Mouse (Mus musculus) liver, embryonic 13.5 days (tissue): ENCODE measurements around the gene Chka. TPM values are rescaled to one million over a fixed set of nuclear protein-coding genes. Genes with fewer than 3 reads are reported as not detected.

Source experiments
- ATAC-seq: fragments of 200-750 bp; cut with Nextera tagmentation; 2 replicates; pipeline ENCODE4 v1.8.0; 2017; ENCODE audit warnings: low read depth, mild to moderate bottlenecking, moderate number of reproducible peaks, moderate library complexity
- DNase-seq: peaks from one replicate; pipeline ENCODE4 v3.0.0; 2022
- H3K27ac ChIP-seq: fragments of 300-500 bp; sonication (generic); 2 replicates; pipeline ENCODE4 v1.5.1; 2015; ENCODE audit warnings: moderate library complexity, mild to moderate bottlenecking, inconsistent platforms
- H3K27me3 ChIP-seq: fragments of 300-500 bp; sonication (generic); 2 replicates; pipeline ENCODE4 v1.6.1; 2015; ENCODE audit warnings: mild to moderate bottlenecking, inconsistent platforms
- H3K36me3 ChIP-seq: fragments of 300-500 bp; sonication (generic); 2 replicates; pipeline ENCODE4 v1.6.1; 2015; ENCODE audit warnings: mild to moderate bottlenecking, inconsistent platforms
- H3K4me1 ChIP-seq: fragments of 300-500 bp; sonication (generic); replicated peaks from 2 replicates; pipeline ENCODE4 v1.6.1; 2015; ENCODE audit warnings: inconsistent platforms
- H3K4me2 ChIP-seq: fragments of 300-500 bp; sonication (generic); 2 replicates; pipeline ENCODE4 v1.6.1; 2015; ENCODE audit warnings: inconsistent platforms, mild to moderate bottlenecking, moderate library complexity
- H3K4me3 ChIP-seq: fragments of 300-500 bp; sonication (generic); replicated peaks from 2 replicates; pipeline ENCODE4 v1.5.1; 2015; ENCODE audit warnings: mild to moderate bottlenecking, inconsistent platforms
- H3K9ac ChIP-seq: fragments of 300-500 bp; sonication (generic); 2 replicates; pipeline ENCODE4 v1.6.1; 2015; ENCODE audit warnings: mild to moderate bottlenecking, inconsistent platforms
- H3K9me3 ChIP-seq: fragments of 300-500 bp; sonication (generic); replicated peaks from 2 replicates; pipeline ENCODE4 v1.6.1; 2016; ENCODE audit warnings: inconsistent platforms
- WGBS: fragments of 180-500 bp; shearing (Covaris S2); methylation state at CpG from one replicate; pipeline ENCODE4 v1.1.7; 2015; ENCODE audit not compliant: insufficient replicate concordance; 5-methylcytosine and 5-hydroxymethylcytosine counted together
- polyA plus RNA-seq: library from polyadenylated mRNA; unstranded; fragments of >200 nt; fragmentation: Nextera tagmentation; extraction: Ambion mirVana; gene quantifications from 2 replicates; pipeline ENCODE4 v1.2.1, GENCODE M21; 2015

Gene Chka
- polyA plus RNA-seq, 1 experiment from 2014 or later = 15.8 TPM

GRCm38 (mm10) chr19:3857220-3857619 is 5.6 kb downstream of the Chka start:
- Histone ChIP-seq H3K9ac (no peak overlapping the region), H3K9me3 (no peaks in the 10 kb centered on the region), H3K27me3 (no peaks in the 10 kb centered on the region), H3K36me3 (no peaks in the 10 kb centered on the region), H3K4me3 (no peak overlapping the region), H3K4me1 (peaks cover 48% of the 10 kb centered on the region), H3K4me2 (no peak overlapping the region), H3K27ac (no peak overlapping the region)
- no peak for ATAC-seq
- DNase-seq = no peak
- 71% methylated on average over 3 of the region's 3 CpGs for WGBS

DNA sequence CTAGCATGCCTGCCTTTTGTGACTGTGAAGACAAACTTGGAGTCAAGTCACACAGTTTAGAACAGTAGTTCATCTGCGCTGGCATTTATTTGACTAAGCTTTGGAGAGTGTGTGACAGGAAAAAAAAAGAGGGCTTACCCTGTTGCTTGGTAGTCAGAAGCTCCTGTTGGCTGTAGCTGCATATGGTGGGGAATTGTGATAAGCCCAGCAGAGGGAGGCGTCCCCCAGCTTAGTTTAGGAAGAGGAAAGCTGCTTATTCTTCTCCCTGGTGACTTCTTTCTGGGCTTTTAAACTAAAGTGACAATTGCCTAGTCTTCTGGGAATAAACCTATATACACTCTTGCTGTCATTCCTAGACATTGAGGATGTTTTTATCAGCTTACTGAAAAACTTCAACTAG is 11.1 kb downstream of the Chka start:
- Histone ChIP-seq H3K36me3 (peaks cover 18% of the 10 kb centered on the region), H3K27me3 (no peaks in the 10 kb centered on the region), H3K4me1 (peaks cover 19% of the 10 kb centered on the region), H3K9me3 (no peaks in the 10 kb centered on the region), H3K4me3 (no peak overlapping the region), H3K27ac (0 out of 2 replicates have a peak overlapping the region, but pooled peaks have one; percentile 4), H3K9ac (no peak overlapping the region), H3K4me2 (no peak overlapping the region)
- no peak for DNase-seq
- 0 out of 2 replicates have a peak, but pooled peaks have one; percentile 39 for ATAC-seq
- WGBS = 38% methylated on average over 2 of the region's 2 CpGs

- Histone ChIP-seq H3K4me3 (no peak overlapping the region), H3K4me1 (peaks cover 19% of the 10 kb centered on the region), H3K27ac (no peak overlapping the region), H3K36me3 (peaks cover 18% of the 10 kb centered on the region), H3K9me3 (no peaks in the 10 kb centered on the region), H3K27me3 (no peaks in the 10 kb centered on the region), H3K9ac (no peak overlapping the region), H3K4me2 (no peak overlapping the region)
- 63% methylated on average over 2 of the region's 2 CpGs for WGBS
- no peak for ATAC-seq
- no peak for DNase-seq
Observed at GRCm38 (mm10) chr19:3864960-3865359, 13.4 kb downstream of the Chka start.

DNA sequence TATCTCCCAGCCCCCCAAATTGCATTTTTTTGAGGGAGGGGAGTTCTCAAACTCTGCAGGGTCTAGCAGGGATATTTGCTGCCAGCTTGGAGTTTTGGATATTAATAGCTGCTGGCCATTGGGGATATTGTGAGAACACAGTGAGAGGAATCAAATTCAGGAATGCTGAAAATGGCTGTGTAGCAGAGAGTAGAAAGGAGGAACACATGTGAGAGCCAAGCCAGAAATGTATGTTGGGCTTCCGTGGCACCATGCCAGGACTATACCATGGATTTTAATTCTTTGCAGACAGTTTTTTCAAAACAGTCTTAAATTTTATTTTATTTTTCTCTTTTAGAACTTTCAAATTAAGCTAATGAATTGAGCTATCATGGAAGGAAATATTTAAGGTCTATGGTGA is 16.7 kb downstream of the Chka start:
- no peak for ATAC-seq
- Histone ChIP-seq H3K27ac (no peak overlapping the region), H3K4me3 (no peak overlapping the region), H3K4me1 (no peaks in the 10 kb centered on the region), H3K27me3 (no peaks in the 10 kb centered on the region), H3K9ac (no peak overlapping the region), H3K4me2 (no peak overlapping the region), H3K9me3 (no peaks in the 10 kb centered on the region), H3K36me3 (peaks cover 23% of the 10 kb centered on the region)
- 87% methylated on average over 1 of the region's 1 CpGs for WGBS
- DNase-seq = no peak

DNA sequence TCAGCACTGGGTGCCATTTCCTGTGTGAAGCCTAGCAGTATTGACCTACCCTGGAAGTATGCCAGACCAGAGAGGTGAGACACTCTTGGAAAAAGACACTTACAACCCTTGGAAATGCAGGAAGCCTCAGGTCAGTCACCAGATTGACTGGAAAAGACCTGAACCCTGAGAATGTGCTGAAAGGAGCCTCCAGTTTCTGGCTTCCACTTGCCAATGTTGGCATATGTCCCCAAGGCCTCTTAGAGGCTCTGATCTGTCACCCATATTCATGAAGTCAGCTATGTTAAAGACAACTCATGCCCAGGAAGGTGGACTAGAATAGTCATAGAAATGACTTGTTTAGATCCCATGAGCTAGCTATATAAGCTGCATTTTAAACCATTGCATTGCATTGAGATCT is 19.9 kb downstream of the Chka start:
- Histone ChIP-seq H3K9ac (no peak overlapping the region), H3K36me3 (peaks cover 5% of the 10 kb centered on the region; the same call in 1 of the 2 replicates), H3K4me2 (no peak overlapping the region), H3K27ac (no peak overlapping the region), H3K27me3 (no peaks in the 10 kb centered on the region), H3K4me1 (no peaks in the 10 kb centered on the region), H3K9me3 (no peaks in the 10 kb centered on the region), H3K4me3 (no peak overlapping the region)
- no peak for ATAC-seq
- DNase-seq = no peak

- Histone ChIP-seq H3K4me2 (no peak overlapping the region), H3K27ac (no peak overlapping the region), H3K4me3 (no peak overlapping the region), H3K9ac (no peak overlapping the region), H3K27me3 (no peaks in the 10 kb centered on the region), H3K9me3 (no peaks in the 10 kb centered on the region), H3K4me1 (no peaks in the 10 kb centered on the region), H3K36me3 (peaks cover 5% of the 10 kb centered on the region; the same call in 1 of the 2 replicates)
- ATAC-seq (no peak), DNase-seq (no peak)
- WGBS = 70% methylated on average over 4 of the region's 4 CpGs
Observed at GRCm38 (mm10) chr19:3872373-3872772, 20.8 kb downstream of the Chka start.

DNA sequence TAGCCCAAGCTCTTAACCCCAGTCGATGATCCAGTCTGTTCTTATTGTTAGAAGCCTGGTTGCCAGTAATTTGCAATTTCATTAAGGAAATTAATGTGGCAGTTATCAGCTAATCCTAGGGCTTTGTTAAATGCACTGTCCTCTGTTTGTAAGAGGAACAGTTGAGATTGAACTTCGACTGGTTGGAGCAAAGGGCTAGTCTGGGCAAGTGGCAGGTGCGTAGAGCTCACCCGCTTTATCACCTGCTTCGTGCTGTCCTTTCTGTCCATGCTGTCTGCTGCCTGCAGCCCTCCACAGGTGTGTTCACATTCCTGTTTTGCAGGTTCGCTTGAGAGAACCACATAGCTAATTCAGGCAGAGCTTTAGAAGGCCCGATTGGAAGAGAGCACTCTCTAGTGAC is 23.5 kb downstream of the Chka start:
- no peak overlapping the region for H3K27ac ChIP-seq
- H3K27me3 ChIP-seq = no peaks in the 10 kb centered on the region
- H3K4me3 ChIP-seq = no peak overlapping the region
- 70% methylated on average over 7 of the region's 7 CpGs for WGBS
- peaks cover 5% of the 10 kb centered on the region; the same call in 1 of the 2 replicates for H3K36me3 ChIP-seq
- no peaks in the 10 kb centered on the region; the same call in 1 of the 2 replicates for H3K4me1 ChIP-seq
- no peaks in the 10 kb centered on the region for H3K9me3 ChIP-seq
- no peak for DNase-seq
- ATAC-seq = no peak
- H3K4me2 ChIP-seq = no peak overlapping the region
- no peak overlapping the region for H3K9ac ChIP-seq

DNA sequence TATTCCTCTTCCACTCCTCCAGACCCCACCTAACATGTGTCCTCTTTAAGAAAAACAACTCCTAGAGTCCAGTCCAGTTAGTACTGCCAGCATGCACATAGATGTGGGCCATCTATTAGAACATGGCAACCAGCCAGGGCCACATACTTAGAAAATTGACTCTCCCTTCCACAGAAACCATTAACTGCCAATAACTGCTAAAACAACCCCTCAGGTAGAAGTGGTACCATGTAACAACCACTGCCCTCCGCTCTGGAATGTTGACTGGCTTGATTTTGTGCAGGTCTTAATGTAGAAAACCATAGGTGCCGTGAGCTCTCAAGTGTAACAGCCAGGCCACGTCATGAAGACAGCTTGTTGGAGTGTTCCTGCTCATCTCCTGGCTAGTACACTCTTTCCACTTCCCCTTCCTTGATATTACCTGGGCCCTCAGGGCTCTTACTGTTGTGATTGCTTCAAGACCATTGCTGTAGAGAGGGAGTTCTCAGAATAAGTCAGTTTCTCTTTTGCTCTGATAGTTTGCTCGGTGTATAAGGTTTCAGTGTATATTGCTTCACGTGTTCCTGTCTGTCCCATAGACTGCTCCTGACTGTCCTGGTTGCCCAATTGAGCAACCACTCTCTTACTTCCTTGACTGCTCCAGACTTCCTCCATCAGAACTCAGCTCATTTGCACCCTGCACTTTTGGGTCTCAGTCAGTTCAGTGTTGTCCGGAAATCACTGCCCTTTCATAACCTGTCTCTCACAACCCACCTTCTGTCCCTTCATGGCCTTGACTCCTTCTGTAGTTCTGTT is 28.7 kb downstream of the Chka start:
- Histone ChIP-seq H3K4me3 (no peak overlapping the region), H3K9me3 (no peaks in the 10 kb centered on the region), H3K36me3 (peaks cover 11% of the 10 kb centered on the region; the same call in 1 of the 2 replicates), H3K9ac (no peak overlapping the region), H3K27ac (no peak overlapping the region), H3K27me3 (no peaks in the 10 kb centered on the region), H3K4me2 (no peak overlapping the region), H3K4me1 (peaks cover 7% of the 10 kb centered on the region; the same call in 1 of the 2 replicates)
- no peak for DNase-seq
- 74% methylated on average over 6 of the region's 6 CpGs for WGBS
- ATAC-seq = no peak

GRCm38 (mm10) chr19:3882214-3882613 is 30.6 kb downstream of the Chka start:
- H3K9ac ChIP-seq = no peak overlapping the region
- H3K4me1 ChIP-seq = peaks cover 7% of the 10 kb centered on the region; the same call in 1 of the 2 replicates
- no peak for ATAC-seq
- no peak overlapping the region for H3K4me2 ChIP-seq
- H3K9me3 ChIP-seq = no peaks in the 10 kb centered on the region
- DNase-seq = no peak
- H3K27ac ChIP-seq = no peak overlapping the region
- peaks cover 26% of the 10 kb centered on the region; the same call in 1 of the 2 replicates for H3K36me3 ChIP-seq
- H3K27me3 ChIP-seq = no peaks in the 10 kb centered on the region
- no peak overlapping the region for H3K4me3 ChIP-seq
- 63% methylated on average over 4 of the region's 4 CpGs for WGBS

- H3K36me3 ChIP-seq = peaks cover 41% of the 10 kb centered on the region
- peaks cover 7% of the 10 kb centered on the region; the same call in 1 of the 2 replicates for H3K4me1 ChIP-seq
- ATAC-seq = no peak
- H3K9ac ChIP-seq = no peak overlapping the region
- WGBS = 65% methylated on average over 6 of the region's 6 CpGs
- H3K9me3 ChIP-seq = no peaks in the 10 kb centered on the region
- no peak overlapping the region for H3K4me3 ChIP-seq
- no peak for DNase-seq
- no peak overlapping the region for H3K4me2 ChIP-seq
- no peak overlapping the region for H3K27ac ChIP-seq
- H3K27me3 ChIP-seq = no peaks in the 10 kb centered on the region
Observed at GRCm38 (mm10) chr19:3884325-3884990, 32.9 kb downstream of the Chka start.

DNA sequence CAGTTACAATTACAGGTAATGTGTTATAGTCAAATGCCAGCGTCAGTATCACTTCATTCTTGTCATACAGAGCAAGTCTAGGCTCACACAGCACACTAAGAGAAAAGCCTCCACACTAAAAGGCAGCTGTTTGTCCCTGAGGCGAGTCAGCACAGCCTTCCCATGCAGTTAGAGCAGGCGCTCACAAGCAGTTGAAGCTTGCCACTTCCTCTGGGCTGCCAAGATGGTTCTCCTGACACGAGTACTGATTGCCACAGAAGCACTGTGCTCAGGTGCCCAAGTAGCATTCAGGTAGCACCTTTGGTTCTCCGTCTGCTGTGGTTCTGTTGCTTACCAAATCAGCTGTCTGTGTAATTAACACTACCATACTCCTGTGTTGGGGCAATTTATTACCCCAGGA is 37.5 kb downstream of the Chka start:
- H3K4me2 ChIP-seq = no peak overlapping the region
- DNase-seq (no peak), ATAC-seq (no peak)
- H3K9me3 ChIP-seq = no peaks in the 10 kb centered on the region
- 75% methylated on average over 5 of the region's 5 CpGs for WGBS
- no peak overlapping the region for H3K27ac ChIP-seq
- H3K9ac ChIP-seq = no peak overlapping the region
- no peak overlapping the region for H3K4me3 ChIP-seq
- H3K36me3 ChIP-seq = peaks cover 80% of the 10 kb centered on the region
- 0 out of 2 replicates have a peak, but pooled peaks cover 3% of the 10 kb centered on the region for H3K4me1 ChIP-seq
- no peaks in the 10 kb centered on the region for H3K27me3 ChIP-seq
